Mouse (Mus musculus) G1E (cell line): ENCODE data around the gene Nrg3. TPM values are rescaled to one million over a fixed set of nuclear protein-coding genes. Genes with fewer than 3 reads are reported as not detected.

Experiments used
- ATAC-seq: 2 replicates; pipeline ENCODE4 v1.8.0; 2016; ENCODE audit warnings: mild to moderate bottlenecking; ENCODE audit not compliant: insufficient number of reproducible peaks, poor library complexity, low FRiP score, severe bottlenecking; ENCODE audit errors: extremely low read depth
- DNase-seq: peaks from one replicate; pipeline ENCODE4 v3.0.0; 2012; ENCODE audit warnings: low spot score
- H3K27me3 ChIP-seq: 2 replicates; pipeline ENCODE4 v1.6.1; 2012; ENCODE audit warnings: mild to moderate bottlenecking, low read length, inconsistent platforms; ENCODE audit not compliant: insufficient read depth
- H3K36me3 ChIP-seq: replicated peaks from 2 replicates; pipeline ENCODE3; 2012; ENCODE audit warnings: mild to moderate bottlenecking, inconsistent platforms
- H3K4me1 ChIP-seq: 2 replicates; pipeline ENCODE4 v1.6.1; 2012; ENCODE audit warnings: low read depth, low read length, inconsistent platforms, mixed read lengths; ENCODE audit not compliant: insufficient read depth
- H3K4me3 ChIP-seq: 2 replicates; pipeline ENCODE4 v1.5.1; 2012; ENCODE audit warnings: low read depth, mild to moderate bottlenecking, inconsistent platforms, low read length, moderate library complexity, mixed read lengths
- H3K9me3 ChIP-seq: replicated peaks from 2 replicates; pipeline ENCODE4 v1.6.1; 2012; ENCODE audit warnings: inconsistent platforms
- CTCF ChIP-seq: IDR thresholded peaks from 2 replicates; pipeline ENCODE4 v1.5.1; 2012; ENCODE audit warnings: low read depth, low read length, inconsistent platforms, mixed read lengths
- GATA1 ChIP-seq: IDR thresholded peaks from 2 replicates; pipeline ENCODE4 v1.6.1; 2012; ENCODE audit warnings: borderline replicate concordance, low read length, inconsistent platforms, mixed read lengths
- GATA2 ChIP-seq: IDR thresholded peaks from 2 replicates; pipeline ENCODE4 v1.6.1; 2012; ENCODE audit warnings: low read depth, low read length, inconsistent platforms, borderline replicate concordance
- POLR2AphosphoS5 ChIP-seq: IDR thresholded peaks from 2 replicates; pipeline ENCODE4 v1.6.1; 2012; ENCODE audit warnings: low read depth, low read length, inconsistent platforms; ENCODE audit not compliant: insufficient replicate concordance
- TAL1 ChIP-seq: conservative IDR thresholded peaks from 2 replicates; pipeline ENCODE4 v1.6.1; 2012; ENCODE audit warnings: low read depth, low read length, inconsistent platforms, mixed read lengths
- polyA plus RNA-seq: library from polyadenylated mRNA; stranded (reverse); fragments of >175 nt; gene quantifications from 2 replicates; pipeline ENCODE4 v1.2.3, GENCODE M21; 2012
- total RNA-seq, 2 experiments: library from RNA; stranded (forward) in 1 of 2; stranded (reverse) in 1 of 2; fragments of 200-1000 nt in 1 of 2; fragments of >200 nt in 1 of 2; fragmentation: Nextera tagmentation in 1 of 2; gene quantifications; 2 replicates each; pipeline ENCODE4 v1.2.3; 2014 to 2017

Nrg3 gene
- total and polyA plus RNA-seq, 3 experiments = 0.27 TPM; not detected in 2

DNA sequence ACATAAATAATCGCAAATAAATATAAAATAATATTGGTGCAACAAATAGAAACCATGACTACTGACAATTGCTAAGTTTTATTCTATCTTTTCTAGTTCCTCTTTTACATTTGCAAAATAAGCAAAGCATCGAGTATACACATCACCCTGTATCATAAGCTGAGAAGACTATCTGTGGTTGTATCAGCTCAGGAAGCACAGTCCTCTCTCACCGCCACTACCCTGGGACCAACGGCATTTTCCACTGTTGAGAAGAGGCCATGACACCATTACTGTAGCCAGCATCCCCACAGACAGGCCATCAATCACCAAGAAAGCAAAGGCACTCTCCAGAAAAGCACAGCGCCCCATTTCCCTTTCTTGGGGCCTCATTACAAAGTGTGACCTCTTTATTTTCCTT lies 956.7 kb downstream of the Nrg3 start:
- H3K27me3 ChIP-seq = no peaks in the 10 kb centered on the region
- H3K9me3 ChIP-seq = no peaks in the 10 kb centered on the region
- no peaks in the 10 kb centered on the region for H3K4me1 ChIP-seq
- TF ChIP-seq GATA1 = no peak
- TF ChIP-seq CTCF = no peak
- no peak for TF ChIP-seq GATA2
- no peak for TF ChIP-seq TAL1
- no peak for TF ChIP-seq POLR2AphosphoS5
- no peaks in the 10 kb centered on the region for H3K36me3 ChIP-seq
- ATAC-seq (no peak), DNase-seq (no peak)
- no peak overlapping the region for H3K4me3 ChIP-seq

- Histone ChIP-seq H3K4me1 (no peaks in the 10 kb centered on the region), H3K9me3 (no peaks in the 10 kb centered on the region), H3K27me3 (no peaks in the 10 kb centered on the region), H3K4me3 (no peak overlapping the region), H3K36me3 (no peaks in the 10 kb centered on the region)
- TF ChIP-seq TAL1 = no peak
- no peak for TF ChIP-seq GATA1
- TF ChIP-seq CTCF = no peak
- TF ChIP-seq GATA2 = no peak
- TF ChIP-seq POLR2AphosphoS5 = no peak
- ATAC-seq (no peak), DNase-seq (no peak)
Observed at GRCm38 (mm10) chr14:38509016-38509415, 963.9 kb downstream of the Nrg3 start.

DNA sequence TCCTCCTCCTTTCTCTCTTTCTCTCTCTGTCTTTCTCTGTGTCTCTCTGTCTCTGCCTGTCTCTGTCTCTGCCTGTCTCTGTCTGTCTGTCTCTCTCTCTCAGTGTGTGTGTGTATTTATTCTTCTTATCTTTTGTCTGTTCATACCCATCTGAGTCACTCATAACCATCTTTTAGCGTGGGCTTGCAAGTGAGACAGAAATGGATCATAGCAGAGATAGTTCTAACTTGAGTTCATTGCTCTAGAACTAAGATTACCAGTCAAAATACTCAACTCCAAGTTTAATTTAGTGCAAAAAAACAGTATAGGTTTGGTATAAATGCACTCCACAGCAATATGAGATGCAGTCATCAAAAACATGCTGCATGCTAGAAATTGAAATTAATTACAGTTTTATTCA lies 977.9 kb downstream of the Nrg3 start:
- DNase-seq (no peak), ATAC-seq (no peak)
- Histone ChIP-seq H3K27me3 (no peaks in the 10 kb centered on the region), H3K4me1 (no peaks in the 10 kb centered on the region), H3K36me3 (no peaks in the 10 kb centered on the region), H3K9me3 (no peaks in the 10 kb centered on the region), H3K4me3 (no peak overlapping the region)
- TF ChIP-seq POLR2AphosphoS5 (no peak), GATA2 (no peak), CTCF (no peak), TAL1 (no peak)

GRCm38 (mm10) chr14:38447086-38447485 lies 1025.8 kb downstream of the Nrg3 start:
- H3K9me3 ChIP-seq = no peaks in the 10 kb centered on the region
- DNase-seq = no peak
- H3K36me3 ChIP-seq = no peaks in the 10 kb centered on the region
- TF ChIP-seq POLR2AphosphoS5 (no peak), GATA1 (no peak), TAL1 (no peak), GATA2 (no peak), CTCF (no peak)
- H3K4me3 ChIP-seq = no peak overlapping the region
- H3K4me1 ChIP-seq = no peaks in the 10 kb centered on the region
- no peaks in the 10 kb centered on the region for H3K27me3 ChIP-seq
- ATAC-seq = no peak

DNA sequence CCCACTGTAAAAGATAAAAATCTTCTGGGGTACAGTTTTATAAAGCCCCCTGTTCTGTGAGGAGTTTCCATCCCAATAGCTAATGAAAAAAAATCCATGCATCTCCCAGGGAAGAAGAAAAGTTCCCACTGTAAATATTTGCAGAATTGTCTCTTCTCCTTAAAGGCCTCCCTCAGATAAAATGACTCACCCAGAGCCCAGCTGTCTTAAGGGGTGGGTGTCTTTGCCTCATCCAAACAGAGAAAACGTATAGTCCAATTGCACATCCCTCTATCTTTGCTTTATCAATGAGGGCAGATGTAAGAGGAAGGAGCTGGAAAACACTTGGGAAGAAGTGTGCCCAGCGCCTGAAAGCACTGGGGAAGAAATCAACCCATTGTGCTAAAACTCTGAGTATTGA lies 1028.1 kb downstream of the Nrg3 start:
- H3K4me3 ChIP-seq = no peak overlapping the region
- no peaks in the 10 kb centered on the region for H3K4me1 ChIP-seq
- TF ChIP-seq TAL1 (no peak), CTCF (no peak)
- no peak for DNase-seq
- ATAC-seq = no peak
- no peaks in the 10 kb centered on the region for H3K9me3 ChIP-seq
- H3K27me3 ChIP-seq = no peaks in the 10 kb centered on the region
- H3K36me3 ChIP-seq = no peaks in the 10 kb centered on the region

- no peak for DNase-seq
- ATAC-seq = no peak
Observed at GRCm38 (mm10) chr14:38433793-38434589, 1038.9 kb downstream of the Nrg3 start.

More at GRCm38 (mm10) chr14:38433793-38434589, 1038.9 kb downstream of the Nrg3 start:
- no peaks in the 10 kb centered on the region for H3K27me3 ChIP-seq
- no peaks in the 10 kb centered on the region for H3K4me1 ChIP-seq
- TF ChIP-seq GATA1 (no peak), CTCF (no peak), GATA2 (no peak), POLR2AphosphoS5 (no peak), TAL1 (no peak)
- H3K36me3 ChIP-seq = no peaks in the 10 kb centered on the region
- no peak overlapping the region for H3K4me3 ChIP-seq
- H3K9me3 ChIP-seq = no peaks in the 10 kb centered on the region
